Mouse (Mus musculus) heart, adult 2 months (tissue): ENCODE measurements around the gene Dkc1. TPM values are rescaled to one million over a fixed set of nuclear protein-coding genes. Genes with fewer than 3 reads are reported as not detected.

ENCODE experiments used
- DNase-seq, 2 experiments: peaks; one replicate each; pipeline ENCODE4 v3.0.0; 2021
- H3K27ac ChIP-seq: fragments of 200-600 bp; 2 replicates; pipeline ENCODE4 v1.8.1; 2022
- H3K27me3 ChIP-seq: fragments of 200-500 bp; 2 replicates; pipeline ENCODE4 v1.6.1; 2012; ENCODE audit warnings: mild to moderate bottlenecking, low read length, inconsistent platforms, mixed read lengths; ENCODE audit not compliant: control insufficient read depth, insufficient read depth
- H3K36me3 ChIP-seq: fragments of 200-500 bp; 2 replicates; pipeline ENCODE4 v1.6.1; 2012; ENCODE audit warnings: low read length, inconsistent platforms; ENCODE audit not compliant: control insufficient read depth, insufficient read depth
- H3K4me1 ChIP-seq: fragments of 200-500 bp; 2 replicates; pipeline ENCODE4 v1.6.1; 2011; ENCODE audit warnings: low read length; ENCODE audit not compliant: control insufficient read depth, insufficient read depth
- H3K4me3 ChIP-seq: fragments of 200-600 bp; 2 replicates; pipeline ENCODE4 v1.8.1; 2022
- H3K79me2 ChIP-seq: fragments of 200-500 bp; replicated peaks from 2 replicates; pipeline ENCODE4 v1.6.1; 2012; ENCODE audit warnings: mild to moderate bottlenecking, inconsistent platforms, low read length, moderate library complexity, mixed read lengths; ENCODE audit not compliant: control insufficient read depth, insufficient read depth
- H3K9ac ChIP-seq: fragments of 200-500 bp; 2 replicates; pipeline ENCODE4 v1.6.1; 2012; ENCODE audit warnings: low read depth, mild to moderate bottlenecking, control low read depth, inconsistent platforms, low read length, mixed read lengths
- CTCF ChIP-seq: fragments of 200-600 bp; IDR thresholded peaks from 2 replicates; pipeline ENCODE4 v1.8.1; 2022; ENCODE audit warnings: antibody characterized with exemption, mild to moderate bottlenecking, moderate library complexity
- EP300 ChIP-seq: fragments of 200-500 bp; IDR thresholded peaks from 2 replicates; pipeline ENCODE4 v1.6.1; 2011; ENCODE audit warnings: low read depth, low read length, control low read depth; ENCODE audit not compliant: insufficient read depth
- POLR2A ChIP-seq: fragments of 200-500 bp; IDR thresholded peaks from 2 replicates; pipeline ENCODE4 v1.6.1; 2011; ENCODE audit warnings: mild to moderate bottlenecking, low read depth, low read length, control low read depth; ENCODE audit not compliant: insufficient read depth
- WGBS: fragments of 180-500 bp; shearing (Covaris S2); methylation state at CpG from one replicate; pipeline ENCODE4 v1.1.7; 2018; 5-methylcytosine and 5-hydroxymethylcytosine counted together
- intact Hi-C: fragments of 180-260 bp; cut with DNase I; formaldehyde crosslinking; loops from one replicate; pipeline ENCODE4 v1.15.1; 2025
- polyA plus RNA-seq: library from polyadenylated mRNA; depleted of rRNA; stranded (reverse); fragments of >200 nt; gene quantifications from 2 replicates; pipeline ENCODE4 v1.2.3, GENCODE M21; 2012; rRNA removed
- total RNA-seq, 2 experiments: library from RNA; stranded (reverse); gene quantifications; 2 replicates each; pipeline ENCODE4 v1.2.3; 2021

Dkc1 gene
- total and polyA plus RNA-seq, 3 experiments, result 10.7 to 21.1 (median 19.2) TPM

- 72% methylated on average over 2 of the region's 2 CpGs for WGBS
- no peaks in the 10 kb centered on the region for H3K4me1 ChIP-seq
These were observed 54.6 kb downstream of the Dkc1 start for GRCm38 (mm10) chrX:75150304-75150703.

DNA sequence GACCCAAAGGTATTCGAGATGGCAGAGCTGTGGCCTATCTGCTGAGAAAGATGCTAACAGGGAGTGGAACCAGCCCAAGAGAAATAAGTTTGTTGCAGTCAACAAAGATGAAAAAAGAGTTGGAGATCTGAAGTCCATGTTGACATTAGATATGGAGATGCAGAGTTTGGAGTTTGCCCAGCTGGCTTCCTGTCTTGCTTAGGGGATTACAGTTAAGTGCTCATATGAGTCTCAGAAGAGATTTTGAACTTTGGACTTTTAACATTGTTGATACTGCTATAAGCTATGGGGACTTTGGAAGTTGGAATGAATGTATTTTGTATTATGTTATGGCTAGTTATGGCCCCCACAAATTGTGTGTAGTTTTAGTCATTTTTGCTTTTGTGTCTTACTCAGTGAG, 56.6 kb downstream of the Dkc1 start:
- intact Hi-C loops, result no loop called here
- Histone ChIP-seq H3K79me2 (no peaks in the 10 kb centered on the region), H3K9ac (no peak overlapping the region), H3K36me3 (no peaks in the 10 kb centered on the region), H3K27ac (no peak overlapping the region), H3K4me3 (no peak overlapping the region), H3K27me3 (no peaks in the 10 kb centered on the region), H3K4me1 (no peaks in the 10 kb centered on the region)
- TF ChIP-seq POLR2A (no peak), CTCF (no peak), EP300 (no peak)
- 31% methylated on average over 1 of the region's 1 CpGs for WGBS
- DNase-seq, result no peak

More at GRCm38 (mm10) chrX:75150304-75150703, 54.6 kb downstream of the Dkc1 start:
- H3K4me3 ChIP-seq, result no peak overlapping the region
- DNase-seq, result no peak
- no peaks in the 10 kb centered on the region for H3K27me3 ChIP-seq
- H3K27ac ChIP-seq, result no peak overlapping the region
- no peak overlapping the region for H3K9ac ChIP-seq
- H3K36me3 ChIP-seq, result no peaks in the 10 kb centered on the region
- no peaks in the 10 kb centered on the region for H3K79me2 ChIP-seq
- TF ChIP-seq CTCF (no peak), EP300 (no peak), POLR2A (no peak)
- intact Hi-C loops, result no loop called here

- H3K9ac ChIP-seq, result peak overlapping the region; percentile 48
- intact Hi-C loops, result loop anchor here (2.0 kb wide), 1 partner anchor 25 kb away; the partner anchor contains the start of gene Mpp1
- no peaks in the 10 kb centered on the region for H3K36me3 ChIP-seq
- H3K27me3 ChIP-seq, result no peaks in the 10 kb centered on the region
- H3K4me1 ChIP-seq, result no peaks in the 10 kb centered on the region
- TF ChIP-seq EP300, result no peak
- no peak for TF ChIP-seq POLR2A
- no peak for TF ChIP-seq CTCF
- no peak overlapping the region for H3K27ac ChIP-seq
- WGBS, result 17% methylated on average over 45 of the region's 49 CpGs
- peak; percentile 63 to 74 for DNase-seq
- no peak overlapping the region for H3K4me3 ChIP-seq
- no peaks in the 10 kb centered on the region for H3K79me2 ChIP-seq
These were observed 60.1 kb downstream of the Dkc1 start for GRCm38 (mm10) chrX:75155576-75156243.

Other genes with a start within 250 kb of the Dkc1 start
- 1 to 10 TPM; 1.1 to 1.3 TPM for gene Gab3, start 10.4 kb upstream of the Dkc1 start, total RNA-seq
- 1.1 and 1.2 TPM in 2 replicates for gene Gab3, start 10.4 kb upstream of the Dkc1 start, polyA plus RNA-seq
- 10 to 100 TPM; 12.1 to 13.9 TPM for gene Mpp1, start 35.2 kb downstream of the Dkc1 start, total RNA-seq
- gene Mpp1, start 35.2 kb downstream of the Dkc1 start, polyA plus RNA-seq, result 18.1 and 19.3 TPM in 2 replicates
- not detected for gene Smim9, start 67.9 kb downstream of the Dkc1 start, total RNA-seq
- gene Smim9, start 67.9 kb downstream of the Dkc1 start, polyA plus RNA-seq, result not detected in 2 replicates